Comparison of ENCODE assay signal across 13 mouse cellular contexts in the genomic region with DNA sequence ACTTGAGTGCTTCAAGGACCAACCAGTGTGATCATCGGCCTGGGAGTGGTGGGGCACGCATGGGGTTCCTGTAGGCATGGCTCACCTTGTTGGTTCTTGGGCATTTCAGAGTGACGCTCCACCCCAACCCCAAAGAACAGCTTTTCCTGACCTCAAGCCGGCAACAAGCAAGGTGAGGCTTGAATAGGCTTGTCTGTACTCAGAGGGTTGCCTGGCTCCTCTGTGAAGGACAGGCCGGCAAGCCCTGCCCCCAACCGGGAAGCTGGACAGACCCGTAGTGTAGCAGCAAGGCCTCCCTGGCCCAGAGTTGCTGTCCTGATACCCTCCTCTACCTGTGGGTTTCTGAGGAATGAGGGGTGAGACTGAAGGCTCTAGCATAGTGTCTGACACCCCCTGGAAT. TPM values are rescaled to one million over a fixed set of nuclear protein-coding genes. Genes with fewer than 3 reads are reported as not detected.
"Had no signal": no experiment of that assay in that cellular context is flagged by ENCODE, and none has a peak within 500 bp of the region (broad histone marks: within the 10 kb centered on the region; RNA-seq: fewer than 3 reads in every experiment).

No protein-coding gene starts in this region.

- ATAC-seq: intestine, postnatal 0 days; midbrain, embryonic 13.5 days had no signal

- H3K4me1 ChIP-seq: liver, embryonic 15.5 days had no signal

- H3K36me3 ChIP-seq: liver, embryonic 15.5 days; midbrain, embryonic 13.5 days; stomach, embryonic 15.5 days had no signal

- H3K27me3 ChIP-seq: liver, embryonic 15.5 days; stomach, embryonic 15.5 days had no signal

- H3K27ac ChIP-seq: layer of hippocampus, adult 2 months; liver, embryonic 15.5 days; midbrain, embryonic 13.5 days; stomach, embryonic 15.5 days had no signal

- H3K4me2 ChIP-seq: liver, embryonic 11.5 days; liver, embryonic 15.5 days; midbrain, embryonic 13.5 days; stomach, embryonic 15.5 days had no signal

- H3K9me3 ChIP-seq: liver, embryonic 15.5 days; midbrain, embryonic 13.5 days; stomach, embryonic 15.5 days had no signal

- H3K9ac ChIP-seq: liver, embryonic 15.5 days; midbrain, embryonic 13.5 days; stomach, embryonic 15.5 days had no signal

- DNase-seq: kidney, postnatal 10 days; lung, adult 2 months; lung, postnatal 36 days; right cerebral cortex, postnatal 14 days; thymus, adult 2 months; thymus, postnatal 36 days had no signal

- H3K4me3 ChIP-seq: layer of hippocampus, adult 2 months; liver, embryonic 15.5 days; midbrain, embryonic 13.5 days; stomach, embryonic 15.5 days had no signal

RNA-seq across cellular contexts. Expression of a gene that starts 12.9 kb away (rescaled TPM):
- total RNA-seq: megakaryocyte progenitor cell, adult 5-6 weeks had no signal
